Mouse (Mus musculus) lung, postnatal 0 days (tissue): ENCODE results near the gene 4931428F04Rik. TPM values are rescaled to one million over a fixed set of nuclear protein-coding genes. Genes with fewer than 3 reads are reported as not detected.

ENCODE experiments used
- ATAC-seq: fragments of 200-750 bp; cut with Nextera tagmentation; 2 replicates; pipeline ENCODE4 v1.8.0; 2017; ENCODE audit warnings: moderate library complexity
- DNase-seq: peaks from one replicate; pipeline ENCODE4 v3.0.0-alpha.2; 2016; ENCODE audit warnings: low spot score
- H3K27ac ChIP-seq: fragments of 300-500 bp; sonication (generic); 2 replicates; pipeline ENCODE4 v1.5.1; 2014; ENCODE audit warnings: antibody characterized with exemption, mild to moderate bottlenecking, low read length, mixed read lengths
- H3K27me3 ChIP-seq: fragments of 300-500 bp; sonication (generic); replicated peaks from 2 replicates; pipeline ENCODE4 v1.6.1; 2014; ENCODE audit warnings: low read length, mixed read lengths; ENCODE audit not compliant: insufficient read depth
- H3K36me3 ChIP-seq: fragments of 300-500 bp; sonication (generic); 2 replicates; pipeline ENCODE4 v1.6.1; 2014; ENCODE audit warnings: low read length, mixed read lengths; ENCODE audit not compliant: insufficient read depth
- H3K4me1 ChIP-seq: fragments of 300-500 bp; sonication (generic); 2 replicates; pipeline ENCODE4 v1.6.1; 2014; ENCODE audit warnings: antibody characterized with exemption, low read depth, low read length, mixed read lengths; ENCODE audit not compliant: insufficient read depth
- H3K4me2 ChIP-seq: fragments of 300-500 bp; sonication (generic); replicated peaks from 2 replicates; pipeline ENCODE4 v1.6.1; 2014; ENCODE audit warnings: low read depth, mild to moderate bottlenecking, low read length, moderate library complexity, mixed read lengths
- H3K4me3 ChIP-seq: fragments of 300-500 bp; sonication (generic); 2 replicates; pipeline ENCODE4 v1.5.1; 2014; ENCODE audit warnings: low read depth, low read length
- H3K9ac ChIP-seq: fragments of 300-500 bp; sonication (generic); replicated peaks from 2 replicates; pipeline ENCODE4 v1.6.1; 2014; ENCODE audit warnings: low read depth, mild to moderate bottlenecking
- H3K9me3 ChIP-seq: fragments of 300-500 bp; sonication (generic); 2 replicates; pipeline ENCODE4 v1.6.1; 2016; ENCODE audit warnings: low read length, mixed read lengths
- CTCF ChIP-seq: IDR thresholded peaks from 2 replicates; pipeline ENCODE4 v1.5.1; 2016; ENCODE audit warnings: antibody characterized with exemption, mild to moderate bottlenecking
- EP300 ChIP-seq: IDR thresholded peaks from 2 replicates; pipeline ENCODE4 v1.6.1; 2016; ENCODE audit warnings: antibody characterized with exemption, mild to moderate bottlenecking, control low read depth
- WGBS: fragments of 180-500 bp; shearing (Covaris S2); extraction: QIAGEN DNeasy Blood & Tissue Kit; methylation state at CpG from one replicate; pipeline ENCODE4 v1.1.7; 2014; 5-methylcytosine and 5-hydroxymethylcytosine counted together
- polyA plus RNA-seq: library from polyadenylated mRNA; unstranded; fragments of >200 nt; fragmentation: Nextera tagmentation; extraction: Ambion mirVana; gene quantifications from 2 replicates; pipeline ENCODE4 v1.2.1, GENCODE M21; 2015

4931428F04Rik gene
- polyA plus RNA-seq, 1 experiment from 2014 or later: 2.7 TPM

GRCm38 (mm10) chr8:105285514-105285913 lies 4.2 kb downstream of the 4931428F04Rik start:
- Histone ChIP-seq H3K27ac (no peak overlapping the region), H3K4me3 (no peak overlapping the region), H3K4me2 (no peak overlapping the region), H3K9ac (no peak overlapping the region), H3K9me3 (no peaks in the 10 kb centered on the region), H3K4me1 (peaks cover 10% of the 10 kb centered on the region), H3K36me3 (no peaks in the 10 kb centered on the region), H3K27me3 (0 out of 2 replicates have a peak, but pooled peaks cover 4% of the 10 kb centered on the region)
- DNase-seq (no peak), ATAC-seq (no peak)
- 43% methylated on average over 12 of the region's 12 CpGs for WGBS
- TF ChIP-seq CTCF: no peak
- TF ChIP-seq EP300: no peak

DNA sequence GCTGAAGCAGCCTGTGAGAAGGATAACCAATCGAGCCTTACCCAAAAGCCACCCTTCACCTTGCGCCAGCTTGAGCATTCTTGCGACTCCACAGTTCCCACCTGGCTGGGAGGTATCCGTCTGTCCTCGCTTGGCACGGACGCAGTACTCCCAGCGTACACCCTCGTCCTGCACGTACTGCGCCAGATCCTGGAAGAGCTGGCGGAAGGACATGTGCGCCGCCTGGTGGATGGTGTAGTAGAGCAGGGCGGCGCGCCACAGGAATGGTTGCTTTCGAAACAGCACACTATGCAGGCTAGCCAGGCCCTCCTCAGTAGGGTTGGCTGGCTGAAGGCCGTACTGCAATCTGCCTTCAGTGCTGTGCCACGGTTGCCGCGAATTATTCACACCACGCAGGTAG lies 6.6 kb downstream of the 4931428F04Rik start:
- Histone ChIP-seq H3K27me3 (peaks cover 10% of the 10 kb centered on the region; the same call in 1 of the 2 replicates), H3K9ac (no peak overlapping the region), H3K36me3 (no peaks in the 10 kb centered on the region), H3K4me2 (no peak overlapping the region), H3K4me1 (no peaks in the 10 kb centered on the region; the same call in 1 of the 2 replicates), H3K27ac (no peak overlapping the region), H3K4me3 (no peak overlapping the region), H3K9me3 (no peaks in the 10 kb centered on the region)
- peak; percentile 99 for TF ChIP-seq CTCF
- TF ChIP-seq EP300: no peak
- DNase-seq (peak; percentile 88), ATAC-seq (peak; percentile 76)
- 36% methylated on average over 23 of the region's 23 CpGs for WGBS

GRCm38 (mm10) chr8:105282239-105282638 lies 7.4 kb downstream of the 4931428F04Rik start:
- 84% methylated on average over 4 of the region's 4 CpGs for WGBS
- Histone ChIP-seq H3K27ac (no peak overlapping the region), H3K4me3 (no peak overlapping the region), H3K4me1 (no peaks in the 10 kb centered on the region; the same call in 1 of the 2 replicates), H3K27me3 (peaks cover 11% of the 10 kb centered on the region; the same call in 1 of the 2 replicates), H3K9ac (no peak overlapping the region), H3K9me3 (no peaks in the 10 kb centered on the region), H3K4me2 (no peak overlapping the region), H3K36me3 (no peaks in the 10 kb centered on the region)
- DNase-seq: no peak
- ATAC-seq: no peak
- TF ChIP-seq EP300 (no peak), CTCF (no peak)

- Histone ChIP-seq H3K4me1 (no peaks in the 10 kb centered on the region; the same call in none of the 2 replicates), H3K36me3 (no peaks in the 10 kb centered on the region), H3K4me2 (no peak overlapping the region), H3K9ac (no peak overlapping the region), H3K27ac (no peak overlapping the region), H3K4me3 (no peak overlapping the region), H3K9me3 (no peaks in the 10 kb centered on the region), H3K27me3 (peaks cover 11% of the 10 kb centered on the region; the same call in 1 of the 2 replicates)
- ATAC-seq (peak; percentile 46; the same call in 1 of the 2 replicates), DNase-seq (peak; percentile 56)
- no peak for TF ChIP-seq CTCF
- no peak for TF ChIP-seq EP300
- WGBS: 61% methylated on average over 12 of the region's 12 CpGs
These were observed 7.8 kb downstream of the 4931428F04Rik start for GRCm38 (mm10) chr8:105281821-105282220.

- H3K4me1 ChIP-seq: no peaks in the 10 kb centered on the region; the same call in none of the 2 replicates
- peaks cover 11% of the 10 kb centered on the region; the same call in 1 of the 2 replicates for H3K27me3 ChIP-seq
- H3K9me3 ChIP-seq: no peaks in the 10 kb centered on the region
- H3K4me2 ChIP-seq: no peak overlapping the region
- no peak for ATAC-seq
- H3K4me3 ChIP-seq: no peak overlapping the region
- H3K36me3 ChIP-seq: no peaks in the 10 kb centered on the region
- no peak for DNase-seq
- H3K27ac ChIP-seq: no peak overlapping the region
- H3K9ac ChIP-seq: no peak overlapping the region
- WGBS: 79% methylated on average over 3 of the region's 3 CpGs
- TF ChIP-seq CTCF (no peak), EP300 (no peak)
These were observed 9.1 kb downstream of the 4931428F04Rik start for GRCm38 (mm10) chr8:105280567-105280966.

GRCm38 (mm10) chr8:105278911-105279334 lies 10.7 kb downstream of the 4931428F04Rik start:
- Histone ChIP-seq H3K4me1 (no peaks in the 10 kb centered on the region; the same call in none of the 2 replicates), H3K9me3 (no peaks in the 10 kb centered on the region), H3K27ac (no peak overlapping the region), H3K27me3 (peaks cover 18% of the 10 kb centered on the region), H3K4me2 (peak overlapping the region; percentile 44), H3K4me3 (no peak overlapping the region; the same call in 1 of the 2 replicates), H3K36me3 (no peaks in the 10 kb centered on the region), H3K9ac (no peak overlapping the region)
- DNase-seq: peak; percentile 87
- peak; percentile 77 for ATAC-seq
- TF ChIP-seq CTCF: peak; percentile 64
- TF ChIP-seq EP300: no peak
- 5% methylated on average over 28 of the region's 28 CpGs for WGBS
